Mouse (Mus musculus): ENCODE results near the gene Rint1.
A peak's percentile ranks its signal among the peaks of the same experiment; 100 is the strongest.

Rint1 gene

DNA sequence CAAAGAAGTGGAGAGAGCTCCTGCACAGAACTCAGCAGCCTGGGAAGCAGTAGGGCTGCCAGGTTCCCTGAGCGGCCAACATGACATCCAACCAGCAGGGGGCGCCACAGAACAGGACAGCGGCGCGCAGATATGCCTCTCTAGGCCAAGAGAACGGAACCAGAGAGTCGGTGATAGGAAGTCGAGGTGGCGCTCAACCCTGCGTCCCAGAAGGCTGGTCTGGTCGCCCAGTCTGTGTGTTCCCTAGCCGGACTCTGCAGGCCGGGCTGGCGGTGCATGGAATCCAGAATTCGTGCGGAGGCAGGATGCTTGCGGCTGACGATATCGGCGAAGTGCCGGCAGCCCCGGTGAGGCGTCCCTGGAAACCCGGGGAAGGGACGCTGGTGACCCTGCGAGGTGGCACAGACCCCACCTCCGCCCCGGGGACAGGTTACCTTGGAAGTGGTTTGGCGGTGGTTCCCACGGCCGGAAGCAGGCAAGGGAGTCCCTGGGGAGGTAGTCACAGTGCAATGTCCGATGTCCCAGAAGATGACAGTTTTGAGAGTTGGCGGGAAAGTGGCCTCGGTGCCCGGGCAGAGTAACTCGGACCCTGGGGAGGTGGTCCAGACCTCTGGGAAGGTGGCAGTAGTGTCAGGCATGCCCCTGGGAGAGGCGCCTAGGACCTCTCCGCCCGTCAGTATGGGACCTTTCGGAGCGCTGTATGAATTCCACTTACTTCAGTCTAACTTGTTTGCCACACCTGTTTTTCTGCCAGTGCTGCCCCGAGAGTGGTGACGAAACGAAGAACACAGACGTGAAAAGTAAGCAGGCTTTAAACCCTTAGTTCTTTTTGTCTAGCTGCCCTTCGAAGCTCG, at the start of gene Rint1:
Rint1 (plus strand) TSS at position 176 of the 854 bp plus-strand sequence.
- DNase-seq (ENCODE audit: low spot score in 2 of 2) = peak; percentile 90 to 96

DNA sequence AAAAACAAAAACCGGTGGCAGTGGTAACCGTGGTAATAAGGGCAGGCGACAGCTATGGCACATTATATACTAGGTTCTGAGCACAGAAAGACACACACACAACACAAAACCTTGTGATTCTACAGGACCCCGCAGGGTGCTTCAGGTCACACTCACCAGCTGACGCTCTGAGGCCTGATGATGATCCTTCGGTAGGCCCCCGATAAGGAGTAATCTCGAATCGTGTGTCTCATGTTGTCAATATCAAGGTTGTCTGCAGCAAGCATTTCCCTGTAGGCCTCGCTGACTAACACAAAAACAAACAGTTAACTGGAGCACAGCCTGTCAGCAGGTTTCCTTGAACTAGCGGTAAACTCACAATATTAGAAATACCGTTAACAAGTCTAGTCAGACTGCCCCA, 44.2 kb upstream of the Rint1 start:
- no peak for DNase-seq (ENCODE audit: low spot score in 2 of 2)

DNA sequence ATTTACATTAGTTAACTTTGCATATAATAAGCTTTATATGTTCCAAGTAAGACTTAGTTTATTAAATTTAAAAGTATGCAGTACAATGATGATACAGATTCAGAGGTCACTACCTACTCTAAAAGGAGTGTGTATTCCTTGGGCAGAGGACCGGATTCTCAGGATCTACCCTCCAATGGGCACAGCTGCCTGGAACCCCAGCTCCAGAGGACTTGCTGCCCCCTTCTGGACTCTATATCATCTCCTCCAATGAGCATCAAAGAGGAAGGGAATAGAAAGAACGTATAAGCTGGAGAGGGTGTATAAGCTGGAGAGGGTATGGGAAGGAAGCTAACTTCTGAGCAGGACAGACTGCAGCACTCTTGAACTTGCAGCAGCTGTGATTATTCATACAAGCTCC, 37.6 kb upstream of the Rint1 start:
- DNase-seq (ENCODE audit: low spot score in 2 of 2) = no peak

DNA sequence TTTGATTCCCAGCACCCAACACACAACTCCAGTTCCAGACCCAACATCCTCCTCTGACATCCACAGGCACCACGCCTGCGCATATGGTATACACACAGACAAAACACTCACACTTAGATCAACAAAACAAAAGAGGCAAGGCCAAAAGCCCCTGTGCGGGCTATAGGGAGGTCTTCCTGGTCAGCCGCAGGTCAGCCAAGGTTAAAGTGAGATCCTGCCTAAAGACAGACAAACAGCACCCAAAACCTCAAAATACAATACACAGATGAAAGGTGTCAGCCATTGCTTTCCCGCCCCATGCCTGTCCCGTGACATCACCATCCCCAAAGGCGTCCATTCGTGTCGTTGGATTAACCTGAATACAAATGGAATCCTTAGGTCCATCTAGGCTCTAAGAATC, 31.9 kb upstream of the Rint1 start:
- no peak for DNase-seq (ENCODE audit: low spot score in 2 of 2)

DNA sequence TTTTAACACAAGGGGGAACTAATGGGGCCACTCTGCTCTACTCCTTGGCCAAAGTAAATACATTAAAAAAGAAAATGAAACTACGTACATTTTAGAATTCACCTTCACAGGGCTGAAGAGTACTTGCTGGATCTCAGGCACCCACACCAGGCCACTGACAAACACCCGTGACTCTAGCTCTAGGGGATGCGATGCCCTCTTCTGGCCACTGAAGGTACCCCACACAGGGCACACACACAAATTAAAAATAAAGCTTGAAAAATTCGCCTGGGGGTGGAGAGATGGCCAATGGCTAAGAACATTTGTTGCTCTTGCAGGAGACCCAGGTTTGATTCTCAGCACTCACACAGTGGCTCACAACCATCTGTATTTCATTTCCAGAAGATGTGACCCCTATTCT, 31.1 kb upstream of the Rint1 start:
- no peak for DNase-seq (ENCODE audit: low spot score in 2 of 2)

DNA sequence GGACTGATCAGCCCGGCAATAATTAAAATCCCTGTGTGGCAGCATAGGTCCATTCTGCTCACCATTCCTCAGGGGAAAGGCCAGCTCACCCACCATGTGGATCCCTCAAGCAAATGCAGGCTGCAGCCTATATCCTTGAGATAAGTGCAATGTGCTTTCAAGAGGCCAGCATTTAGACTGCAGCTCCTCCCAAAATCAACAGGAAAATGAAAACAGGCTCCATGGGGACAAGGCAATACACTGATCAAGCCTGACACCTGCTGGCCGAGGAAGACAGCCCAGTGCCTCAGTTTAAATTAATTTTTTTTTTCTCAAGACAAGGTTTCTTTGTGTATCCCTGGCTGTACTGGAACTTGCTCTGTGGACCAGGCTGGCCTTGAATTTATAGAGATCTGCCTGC, 28.9 kb upstream of the Rint1 start:
- DNase-seq (ENCODE audit: low spot score in 2 of 2) = peak; percentile 9

DNA sequence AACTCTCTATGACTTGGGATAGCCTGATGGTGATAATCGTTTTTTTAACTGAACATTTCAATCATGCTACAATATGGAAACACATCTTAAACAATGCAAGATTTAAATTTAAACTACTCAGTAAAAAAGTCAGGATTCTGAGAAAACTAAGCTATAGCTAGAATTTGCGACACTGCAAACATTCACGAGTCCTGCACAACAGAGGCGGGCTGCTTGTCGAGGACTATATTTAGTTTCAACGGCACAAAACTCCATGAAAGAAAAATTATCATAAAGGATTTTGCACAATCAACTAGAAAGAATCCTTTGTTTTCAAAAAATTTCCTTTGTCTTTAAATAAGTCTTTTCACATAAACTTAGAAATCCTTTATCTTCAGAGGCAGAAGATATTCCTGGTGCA, 25.0 kb upstream of the Rint1 start:
- no peak for DNase-seq (ENCODE audit: low spot score in 2 of 2)

DNA sequence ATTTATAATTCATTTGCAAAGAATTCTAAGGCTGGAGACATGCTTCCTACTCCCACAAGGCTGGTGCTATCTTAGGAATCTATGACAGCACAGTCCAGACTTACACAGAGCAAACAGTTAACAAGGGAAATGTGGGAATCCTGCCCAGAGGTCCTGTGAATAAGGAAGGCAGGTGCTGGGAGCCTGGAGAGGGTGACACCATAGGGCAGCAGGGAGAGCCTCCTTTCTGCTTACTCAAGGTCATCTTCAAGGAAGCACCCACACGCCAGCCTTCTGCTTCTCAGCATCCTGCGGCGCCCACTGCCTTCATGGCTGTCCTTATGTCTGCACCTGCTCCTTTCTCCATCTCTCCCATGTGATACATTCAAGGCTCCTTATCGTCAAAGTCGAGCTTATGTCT, 23.0 kb upstream of the Rint1 start:
- no peak for DNase-seq (ENCODE audit: low spot score in 2 of 2)

DNA sequence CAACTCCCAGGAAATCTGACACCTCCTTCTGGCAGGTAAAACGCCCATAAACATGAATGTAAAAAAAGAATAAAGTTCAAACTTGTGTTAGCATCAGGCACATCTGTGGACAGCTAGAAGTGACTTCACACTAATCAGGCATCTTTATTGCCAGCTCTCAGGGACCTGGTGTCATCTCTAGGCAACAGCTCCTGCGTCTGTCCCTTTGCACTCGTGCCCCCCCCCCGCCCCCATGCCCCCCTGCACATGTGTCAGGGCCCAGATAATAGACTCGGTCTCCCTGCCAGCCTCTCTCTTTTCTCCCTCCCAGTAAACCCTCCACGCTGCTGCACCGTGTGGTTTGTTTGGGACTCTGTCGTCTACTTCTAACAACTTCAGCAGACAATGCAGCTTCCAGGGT, 16.4 kb upstream of the Rint1 start:
- DNase-seq (ENCODE audit: low spot score in 2 of 2) = no peak

DNA sequence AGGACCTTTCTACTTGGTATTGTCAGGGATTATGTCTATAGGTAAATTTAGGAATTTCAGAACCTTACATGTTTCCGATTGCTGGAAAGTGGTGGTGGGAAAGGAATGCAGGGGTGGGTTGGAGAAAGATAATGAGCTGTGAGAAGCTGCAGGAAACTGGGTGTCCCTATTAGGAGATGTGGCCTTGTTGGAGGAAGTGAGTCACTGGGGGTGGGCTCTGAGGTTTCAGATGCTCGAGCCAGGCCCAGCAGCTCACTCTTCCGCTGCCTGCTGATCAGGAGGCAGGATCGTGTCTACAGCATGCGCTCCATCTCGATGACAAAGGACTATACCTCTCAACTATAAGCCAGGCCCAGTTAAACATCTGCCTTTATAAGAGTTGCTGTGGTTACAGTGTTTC, 13.3 kb upstream of the Rint1 start:
- no peak for DNase-seq (ENCODE audit: low spot score in 2 of 2)

DNA sequence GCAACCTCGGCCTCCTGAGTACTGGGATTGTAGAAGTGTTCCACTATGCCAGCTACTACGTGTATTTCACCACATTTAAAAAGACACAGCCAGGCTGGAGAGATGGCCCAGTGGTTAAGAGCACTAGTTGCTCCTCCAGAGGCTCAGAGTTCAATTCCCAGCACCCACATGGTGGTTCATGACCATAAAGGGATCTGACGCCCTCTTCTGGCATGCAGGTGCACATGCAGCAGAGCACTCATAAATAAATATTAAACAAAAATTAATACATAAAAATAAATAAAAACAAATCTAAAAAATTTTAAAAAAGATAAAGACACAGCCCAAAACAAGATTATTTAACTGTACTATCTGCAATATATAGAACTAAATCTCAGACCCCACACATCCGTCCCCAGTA, 7.0 kb upstream of the Rint1 start:
- no peak for DNase-seq (ENCODE audit: low spot score in 2 of 2)

DNA sequence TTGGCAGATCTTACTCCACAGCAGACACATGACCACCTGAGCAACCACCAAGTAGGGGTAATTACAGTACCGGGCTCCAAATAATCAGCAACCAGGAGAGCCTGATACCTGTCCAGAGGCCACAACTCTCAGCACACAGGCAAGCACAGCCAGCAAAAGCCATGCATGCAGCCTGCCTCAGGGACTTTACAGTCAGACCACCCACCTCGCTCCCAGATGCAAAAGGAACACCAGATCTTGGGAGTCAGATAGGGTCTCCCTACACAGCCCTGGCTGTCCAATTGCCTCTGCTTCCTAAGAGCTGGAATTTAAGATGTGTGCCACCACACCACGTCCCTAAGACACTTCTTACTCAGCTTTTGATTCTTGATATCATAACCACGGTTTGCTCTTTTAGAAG, 6.3 kb upstream of the Rint1 start:
- no peak for DNase-seq (ENCODE audit: low spot score in 2 of 2)

DNA sequence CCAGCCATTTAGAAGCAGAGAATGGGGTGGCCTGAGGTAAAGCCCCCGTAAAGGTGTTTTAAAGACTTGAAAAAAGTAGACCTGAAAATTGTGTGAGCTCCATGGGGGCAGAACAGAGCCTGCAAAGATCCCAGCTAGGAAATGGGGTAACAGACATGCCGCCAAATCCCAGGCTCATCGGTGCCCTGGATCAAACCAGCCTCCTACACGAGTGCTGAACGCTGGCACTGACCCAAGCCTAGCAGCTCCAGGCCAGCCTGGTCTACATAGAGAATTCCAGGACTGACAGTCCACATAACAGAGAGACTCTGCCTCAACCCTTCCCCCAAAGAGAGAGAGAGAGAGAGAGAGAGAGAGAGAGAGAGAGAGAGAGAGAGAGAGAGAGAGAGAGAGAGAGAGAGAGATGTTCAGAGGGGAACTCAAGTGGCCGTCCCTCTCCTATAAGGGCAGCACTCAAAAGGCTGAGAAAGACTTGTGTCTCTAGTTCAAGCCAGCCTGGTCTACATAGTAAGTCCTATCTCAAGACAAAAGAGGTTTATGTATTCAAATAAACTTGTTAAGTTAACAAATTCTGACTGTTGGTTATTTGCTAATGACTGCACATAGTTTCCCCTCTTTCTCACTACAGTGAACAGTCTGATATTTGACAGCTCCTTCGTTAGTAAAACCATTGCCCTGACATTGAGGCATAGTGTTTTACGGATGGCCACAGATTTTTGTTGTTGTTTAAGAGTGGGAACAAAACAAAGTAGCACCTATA, 5.3 kb upstream of the Rint1 start:
- no peak for DNase-seq (ENCODE audit: low spot score in 2 of 2)

DNA sequence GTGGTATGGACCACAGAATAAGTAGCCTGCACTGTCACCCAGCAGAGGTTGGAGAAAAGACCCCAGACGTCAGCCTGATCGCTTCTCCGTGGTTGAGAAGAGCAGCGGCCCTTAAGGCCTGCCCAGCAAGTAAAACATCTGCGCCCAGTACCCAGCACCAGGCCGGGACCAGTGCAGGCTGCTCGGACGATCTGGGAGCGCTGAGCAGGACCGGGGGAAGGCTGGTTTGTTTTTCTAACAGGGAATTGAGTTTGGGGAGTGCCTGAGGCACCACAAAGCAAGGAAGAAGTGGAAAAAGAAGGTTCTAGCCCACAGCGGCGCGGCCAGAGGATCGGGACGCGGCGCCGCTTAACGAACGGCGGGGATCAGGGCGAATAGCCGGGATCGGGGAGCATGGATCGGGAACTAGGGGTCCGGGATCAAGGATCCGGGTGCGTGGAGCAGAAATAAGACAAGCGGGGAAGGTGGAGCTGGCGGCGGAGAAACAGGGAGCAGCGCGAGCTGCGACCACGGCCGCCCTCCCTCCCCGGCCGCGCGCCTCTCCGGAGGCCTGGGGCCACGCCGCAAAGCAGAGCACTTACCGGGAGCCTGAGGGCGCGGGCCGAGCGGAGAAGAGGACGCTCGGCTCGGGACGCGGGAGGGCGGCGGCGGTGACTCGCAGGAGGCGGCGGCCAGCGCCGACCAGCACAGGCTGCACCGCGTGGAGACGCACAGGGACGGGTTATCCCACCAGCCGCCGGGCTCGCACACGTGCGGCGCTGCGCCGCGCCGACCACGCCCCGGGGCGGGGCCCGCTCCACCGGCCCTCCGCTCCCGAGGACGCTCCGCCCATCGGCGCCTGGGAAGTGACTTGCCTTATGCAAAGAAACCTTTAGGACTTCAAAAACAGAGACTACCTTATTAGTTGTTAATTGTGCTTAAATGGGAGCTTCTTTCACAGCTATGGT, 4.3 kb upstream of the Rint1 start, which contains the start of gene Pus7:
Pus7 (minus strand) TSS at position 781 of the 947 bp plus-strand sequence.
- peak; percentile 69 to 78 for DNase-seq (ENCODE audit: low spot score in 2 of 2)

DNA sequence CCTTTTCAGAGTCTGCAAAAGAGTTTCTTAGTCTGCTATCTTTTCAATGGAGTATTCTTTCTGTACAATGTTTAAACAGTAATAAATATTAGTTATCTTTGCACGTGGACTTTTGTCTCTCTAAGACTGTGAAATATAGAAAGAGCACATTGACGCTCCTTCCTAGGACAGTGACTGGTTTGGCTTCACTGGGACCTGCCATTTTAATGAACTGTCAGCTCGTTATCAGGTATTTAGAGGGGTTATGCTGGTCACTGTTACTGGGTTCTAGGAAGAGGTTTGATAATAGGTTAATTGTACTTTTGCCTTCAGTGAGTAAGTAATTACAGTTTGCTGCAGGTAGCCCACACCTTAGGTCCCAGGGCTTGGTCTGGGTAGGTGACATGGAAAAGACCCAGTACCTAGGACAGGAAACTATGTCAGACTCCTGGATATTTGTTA, 899 bp downstream of the Rint1 start:
- DNase-seq (ENCODE audit: low spot score in 2 of 2) = no peak

DNA sequence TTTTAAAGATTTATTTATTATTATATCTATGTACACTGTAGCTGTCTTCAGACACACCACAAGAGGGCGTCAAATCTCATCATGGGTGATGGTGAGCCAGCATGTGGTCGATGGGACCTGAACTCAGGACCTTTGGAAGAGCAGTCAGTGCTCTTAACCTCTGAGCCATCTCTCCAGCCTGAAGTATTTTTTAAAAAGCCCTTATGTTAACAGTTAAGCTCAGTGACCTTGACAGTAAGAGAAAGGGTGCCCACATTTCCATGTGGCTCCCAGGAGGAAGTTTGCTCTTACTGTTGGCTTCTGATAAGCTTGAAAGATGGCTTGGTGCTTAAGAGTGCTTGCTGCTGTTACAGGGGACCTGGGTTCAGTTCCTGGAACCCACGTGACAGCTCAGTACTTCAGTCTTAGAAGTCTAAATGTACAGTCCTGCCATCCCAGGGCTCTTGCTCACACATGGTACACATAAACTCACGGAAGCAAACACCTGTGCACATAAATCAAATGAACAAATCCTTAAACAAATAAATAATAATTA, 1.6 kb downstream of the Rint1 start:
- no peak for DNase-seq (ENCODE audit: low spot score in 2 of 2)

DNA sequence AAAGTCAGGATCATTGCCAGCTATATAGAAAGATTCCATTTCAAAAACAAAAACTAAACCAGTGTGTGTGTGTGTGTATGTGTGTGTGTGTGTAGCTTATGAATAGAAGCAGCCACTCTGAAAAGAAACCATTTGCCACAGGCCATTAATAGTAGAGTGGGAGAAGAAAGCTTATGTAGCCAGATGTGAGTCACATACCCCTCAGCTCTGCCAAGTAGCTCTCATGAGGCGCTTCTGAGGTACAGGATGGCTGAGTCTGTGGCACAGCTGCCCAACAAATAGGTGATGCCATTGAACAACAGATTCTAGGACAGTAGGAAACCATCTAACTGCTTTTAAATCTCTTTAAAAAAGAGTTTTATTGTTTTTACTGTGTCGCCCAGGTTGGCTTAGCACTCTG, 5.2 kb downstream of the Rint1 start:
- DNase-seq (ENCODE audit: low spot score in 2 of 2) = no peak

DNA sequence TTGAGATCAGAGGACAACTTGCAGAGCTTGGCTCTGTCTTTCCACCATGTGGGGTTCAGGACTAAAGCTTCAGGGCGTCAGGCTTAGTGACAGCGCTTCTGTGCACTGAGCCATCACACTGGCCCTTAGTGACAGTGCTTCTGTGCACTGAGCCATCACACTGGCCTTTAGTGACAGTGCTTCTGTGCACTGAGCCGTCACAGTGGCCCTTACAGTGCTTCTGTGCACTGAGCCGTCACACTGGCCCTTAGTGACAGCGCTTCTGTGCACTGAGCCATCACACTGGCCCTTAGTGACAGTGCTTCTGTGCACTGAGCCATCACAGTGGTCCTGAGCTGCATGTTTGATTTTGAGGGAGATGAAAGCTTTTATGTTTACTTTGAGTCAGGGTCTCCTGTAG, 27.3 kb downstream of the Rint1 start:
- DNase-seq (ENCODE audit: low spot score in 2 of 2) = no peak

DNA sequence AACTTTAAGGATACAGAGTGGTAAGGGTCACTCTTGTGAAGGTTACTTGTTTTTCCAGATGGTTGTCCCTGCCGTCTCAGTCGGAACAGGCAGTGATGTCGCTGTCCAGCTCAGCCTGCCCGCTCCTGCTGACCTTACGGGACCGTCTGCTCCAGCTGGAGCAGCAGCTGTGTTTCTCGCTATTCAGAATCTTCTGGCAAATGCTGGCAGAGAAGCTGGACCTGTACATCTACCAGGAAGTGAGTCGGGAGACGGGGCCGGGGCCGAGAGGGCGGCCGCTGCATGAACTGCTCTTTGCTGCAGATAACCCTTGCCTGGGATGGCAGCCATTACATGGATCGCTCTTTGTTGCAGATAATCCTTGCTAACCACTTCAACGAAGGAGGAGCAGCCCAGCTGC, 29.2 kb downstream of the Rint1 start:
- no peak for DNase-seq (ENCODE audit: low spot score in 2 of 2)

DNA sequence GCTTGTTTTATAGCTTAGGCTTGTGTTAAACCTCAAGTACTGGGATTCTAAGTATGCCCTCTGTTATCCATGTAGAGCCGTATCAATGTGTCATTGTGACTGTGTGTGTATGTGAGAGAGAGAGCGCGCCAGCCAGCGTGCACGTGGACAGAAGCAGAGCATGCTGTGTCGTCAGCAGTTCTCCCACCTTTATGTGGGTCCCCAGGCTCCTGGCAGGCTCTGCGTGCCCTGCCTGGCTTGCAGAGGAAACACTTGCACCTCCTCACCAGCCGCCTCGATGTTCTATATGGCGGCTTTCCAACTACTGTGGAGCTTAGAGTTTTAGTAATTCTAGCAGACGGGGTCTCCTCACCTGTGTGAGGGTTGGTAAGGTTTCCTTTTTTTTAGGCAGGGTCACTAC, 34.8 kb downstream of the Rint1 start:
- DNase-seq (ENCODE audit: low spot score in 2 of 2) = no peak

DNA sequence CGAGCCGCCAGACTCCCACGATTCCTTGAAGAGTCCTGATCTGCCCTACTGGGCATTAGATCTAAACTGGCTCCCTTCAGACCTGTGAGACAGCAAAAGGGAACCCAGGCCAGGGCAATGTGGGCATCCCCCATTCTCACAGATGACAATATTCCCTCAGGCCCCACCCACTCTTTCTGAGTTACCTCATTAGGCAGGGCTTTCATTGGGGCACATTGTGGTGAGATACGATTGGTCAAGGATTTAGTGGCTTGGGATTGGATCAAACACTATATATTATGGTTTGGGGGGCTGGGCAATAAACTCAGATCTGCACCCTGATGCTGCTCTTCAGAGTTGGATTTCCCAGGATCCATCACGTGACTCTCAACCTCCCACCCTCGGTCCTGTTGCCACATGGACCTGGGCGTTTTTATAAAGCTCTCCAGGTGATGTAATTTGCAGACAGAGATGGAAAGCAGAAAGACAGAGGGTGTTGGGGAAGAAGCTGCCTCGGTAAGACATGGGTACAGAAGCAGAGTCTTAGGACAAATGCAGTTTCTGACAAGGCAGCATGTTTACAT, 36.7 kb downstream of the Rint1 start:
- DNase-seq (ENCODE audit: low spot score in 2 of 2) = no peak
